Mouse (Mus musculus) lung, adult 2 months (tissue): Measurements from ENCODE around the gene Spag7. TPM values are rescaled to one million over a fixed set of nuclear protein-coding genes. Genes with fewer than 3 reads are reported as not detected.

Experiments
- DNase-seq: peaks from one replicate; pipeline ENCODE4 v3.0.0; 2022
- H3K4me1 ChIP-seq: fragments of 200-500 bp; 2 replicates; pipeline ENCODE4 v1.6.1; 2011; ENCODE audit warnings: low read length; ENCODE audit not compliant: control insufficient read depth, insufficient read depth
- H3K4me3 ChIP-seq: fragments of 200-500 bp; replicated peaks from 2 replicates; pipeline ENCODE3; 2011; ENCODE audit warnings: low read depth, mild to moderate bottlenecking, control low read depth, low read length; ENCODE audit errors: extremely low read depth
- CTCF ChIP-seq: fragments of 200-500 bp; IDR thresholded peaks from 2 replicates; pipeline ENCODE4 v1.5.1; 2011; ENCODE audit warnings: mild to moderate bottlenecking, low read length, control low read depth; ENCODE audit not compliant: insufficient read depth
- POLR2A ChIP-seq: fragments of 200-500 bp; IDR thresholded peaks from 2 replicates; pipeline ENCODE4 v1.6.1; 2011; ENCODE audit warnings: low read depth, mild to moderate bottlenecking, control low read depth, low read length, borderline replicate concordance; ENCODE audit errors: extremely low read depth
- WGBS: fragments of 180-500 bp; shearing (Covaris S2); methylation state at CpG from one replicate; pipeline ENCODE4 v1.1.7; 2018; 5-methylcytosine and 5-hydroxymethylcytosine counted together
- polyA plus RNA-seq: library from polyadenylated mRNA; depleted of rRNA; stranded (reverse); fragments of >200 nt; gene quantifications from 2 replicates; pipeline ENCODE4 v1.2.3, GENCODE M21; 2012

Spag7 gene
- polyA plus RNA-seq, 1 experiment, result 39.0 TPM

GRCm38 (mm10) chr11:70654923-70655570 lies 14.2 kb downstream of the Spag7 start:
- peak overlapping the region; percentile 66 for H3K4me3 ChIP-seq
- under 1% methylated on average over 48 of the region's 48 CpGs for WGBS
- peak; percentile 84 for DNase-seq
- TF ChIP-seq POLR2A (peak; percentile 67; the same call in 1 of the 2 replicates), CTCF (no peak)
- peaks cover 23% of the 10 kb centered on the region for H3K4me1 ChIP-seq

GRCm38 (mm10) chr11:70654198-70654922 lies 14.9 kb downstream of the Spag7 start, which contains the start of gene Pfn1:
Pfn1 (minus strand) TSS chr11:70654644.
- WGBS, result under 1% methylated on average over 60 of the region's 61 CpGs
- peak; percentile 70 for DNase-seq
- peaks cover 24% of the 10 kb centered on the region for H3K4me1 ChIP-seq

GRCm38 (mm10) chr11:70653345-70654197 lies 15.6 kb downstream of the Spag7 start:
- DNase-seq, result peak; percentile 75
- WGBS, result under 1% methylated on average over 61 of the region's 63 CpGs
- H3K4me3 ChIP-seq, result peak overlapping the region; percentile 93
- H3K4me1 ChIP-seq, result peaks cover 27% of the 10 kb centered on the region
- no peak for TF ChIP-seq CTCF
- TF ChIP-seq POLR2A, result no peak; the same call in 1 of the 2 replicates

More at GRCm38 (mm10) chr11:70654198-70654922, 14.9 kb downstream of the Spag7 start, which contains the start of gene Pfn1:
- TF ChIP-seq POLR2A (peak; percentile 89), CTCF (no peak)
- peak within 1 kb of the TSS; percentile 93 for H3K4me3 ChIP-seq

GRCm38 (mm10) chr11:70652884-70653344 lies 16.3 kb downstream of the Spag7 start:
- H3K4me1 ChIP-seq, result peaks cover 30% of the 10 kb centered on the region
- WGBS, result 16% methylated on average over 6 of the region's 6 CpGs
- TF ChIP-seq CTCF (no peak), POLR2A (no peak)
- no peak for DNase-seq
- peak overlapping the region; percentile 93 for H3K4me3 ChIP-seq

- DNase-seq, result no peak
- Histone ChIP-seq H3K4me3 (peak overlapping the region; percentile 39), H3K4me1 (peaks cover 30% of the 10 kb centered on the region)
- 25% methylated on average over 12 of the region's 12 CpGs for WGBS
- TF ChIP-seq POLR2A, result no peak
- TF ChIP-seq CTCF, result no peak
These were observed 17.0 kb downstream of the Spag7 start for GRCm38 (mm10) chr11:70652029-70652883.

- WGBS, result 16% methylated on average over 2 of the region's 2 CpGs
- DNase-seq, result no peak
- Histone ChIP-seq H3K4me1 (peaks cover 28% of the 10 kb centered on the region), H3K4me3 (no peak overlapping the region)
- no peak for TF ChIP-seq CTCF
- TF ChIP-seq POLR2A, result no peak
These were observed 17.8 kb downstream of the Spag7 start for GRCm38 (mm10) chr11:70651391-70651790.

- TF ChIP-seq POLR2A, result no peak
- no peak for TF ChIP-seq CTCF
- Histone ChIP-seq H3K4me1 (peaks cover 28% of the 10 kb centered on the region), H3K4me3 (no peak overlapping the region)
- 51% methylated on average over 12 of the region's 12 CpGs for WGBS
- no peak for DNase-seq
These were observed 18.7 kb downstream of the Spag7 start for GRCm38 (mm10) chr11:70650322-70651175.

GRCm38 (mm10) chr11:70649185-70649734 lies 20.0 kb downstream of the Spag7 start:
- Histone ChIP-seq H3K4me1 (peaks cover 26% of the 10 kb centered on the region), H3K4me3 (no peak overlapping the region)
- no peak for DNase-seq
- 68% methylated on average over 8 of the region's 8 CpGs for WGBS
- TF ChIP-seq CTCF (no peak), POLR2A (no peak)
